Mouse (Mus musculus): Measurements from ENCODE around the gene S100a11. TPM values are rescaled to one million over a fixed set of nuclear protein-coding genes. Genes with fewer than 3 reads are reported as not detected.
"Not testable (repeated sequence)": the region's sequence is repeated elsewhere in the genome, so short reads cannot be mapped to it uniquely, and the experiment has no call there.

S100a11 gene
- polyA plus RNA-seq (2014; fragmentation: Nextera tagmentation; extraction: Ambion mirVana) = 410 and 448 TPM in 2 replicates

DNA sequence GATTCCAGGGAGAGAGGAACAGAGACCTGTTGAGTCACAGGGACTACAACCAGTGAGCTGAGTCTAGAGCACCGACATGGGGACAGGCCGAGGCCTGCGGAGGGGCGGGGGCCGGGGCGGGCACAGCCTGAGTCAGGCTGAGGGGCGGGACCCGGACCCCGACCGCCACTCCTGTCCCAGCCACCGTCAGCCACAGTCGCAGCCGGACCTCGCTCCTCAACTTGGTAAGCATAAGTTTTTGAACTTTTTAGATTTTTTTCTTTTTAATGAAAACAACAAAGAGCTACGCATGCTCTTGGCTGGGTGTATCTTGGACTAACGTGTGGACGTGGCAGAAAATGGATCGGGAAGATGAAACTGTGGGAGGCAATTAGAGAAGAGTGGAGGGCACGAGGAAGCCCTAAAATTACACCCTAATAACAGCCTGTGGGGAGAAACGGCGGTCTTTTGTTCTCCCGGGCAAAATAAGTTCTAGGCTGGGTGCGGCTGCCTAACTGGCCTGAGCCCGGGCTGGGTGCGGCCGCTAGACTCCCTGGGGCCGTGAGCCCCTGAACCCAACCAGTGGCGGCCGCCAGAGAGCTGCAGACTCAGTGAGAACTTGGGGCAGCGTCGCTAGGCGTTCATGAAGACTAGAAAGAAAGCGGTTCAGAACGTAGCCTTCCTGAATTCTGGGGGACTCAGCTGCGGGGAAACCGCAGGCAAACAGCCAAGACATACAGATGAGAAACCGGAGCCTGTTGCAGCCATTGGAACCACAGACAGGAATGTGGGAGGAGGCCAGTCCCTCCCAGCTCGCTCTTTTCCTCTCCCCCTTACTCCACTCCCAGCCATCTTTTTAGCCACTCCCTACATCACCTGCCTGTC, at the start of gene S100a11:
TSS of gene S100a11 (plus strand) at position 159 of the 864 bp plus-strand sequence.
- peak within 1 kb of the TSS; percentile 62 for H3K4me2 ChIP-seq (ENCODE audit: low read depth, severe bottlenecking)
- 1% methylated on average over 38 of the region's 38 CpGs for WGBS
- H3K4me3 ChIP-seq (ENCODE audit: low read depth, low read length) = peak within 1 kb of the TSS; percentile 55
- H3K9me3 ChIP-seq (ENCODE audit: control insufficient read depth, low read length) = no peaks in the 10 kb centered on the region
- ATAC-seq (ENCODE audit: insufficient number of reproducible peaks, low FRiP score, low TSS enrichment, low read depth) (peak; percentile 93), DNase-seq (ENCODE audit: low spot score) (peak; percentile 75)
- H3K27ac ChIP-seq (replicated peaks; ENCODE audit: low read depth, low read length) = no peak within 1 kb of the TSS
- no peaks in the 10 kb centered on the region for H3K36me3 ChIP-seq (ENCODE audit: control insufficient read depth, insufficient read depth, low read length)
- H3K9ac ChIP-seq (ENCODE audit: low read length) = peak within 1 kb of the TSS; percentile 80
- no peaks in the 10 kb centered on the region for H3K27me3 ChIP-seq (ENCODE audit: control insufficient read depth, insufficient read depth, low read length)
- H3K4me1 ChIP-seq (ENCODE audit: control insufficient read depth, insufficient read depth, low read length) = no peaks in the 10 kb centered on the region

DNA sequence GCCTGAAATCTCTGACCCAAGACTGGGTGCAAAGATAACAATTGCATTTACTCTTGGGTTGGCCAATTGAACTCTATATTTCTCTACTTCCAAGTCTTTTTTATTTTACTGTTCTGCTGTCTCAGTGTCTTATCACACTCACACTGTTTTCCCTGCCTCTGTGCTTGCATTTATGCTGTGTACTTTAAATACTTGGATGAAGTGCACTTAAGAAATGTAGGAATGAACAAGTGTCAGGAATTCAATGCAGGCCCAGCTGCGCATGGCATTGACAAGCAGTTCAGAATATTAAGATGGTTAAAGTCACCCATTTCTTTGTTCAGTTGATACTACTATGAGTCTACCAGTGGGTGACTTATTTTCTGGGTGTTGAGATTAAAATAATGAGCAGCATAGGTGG, 40.2 kb upstream of the S100a11 start:
- Histone ChIP-seq H3K9me3 (ENCODE audit: control insufficient read depth, low read length) (no peaks in the 10 kb centered on the region), H3K27me3 (ENCODE audit: control insufficient read depth, insufficient read depth, low read length) (no peaks in the 10 kb centered on the region), H3K4me3 (ENCODE audit: low read depth, low read length) (no peak overlapping the region), H3K9ac (ENCODE audit: low read length) (no peak overlapping the region), H3K36me3 (ENCODE audit: control insufficient read depth, insufficient read depth, low read length) (no peaks in the 10 kb centered on the region), H3K4me1 (ENCODE audit: control insufficient read depth, insufficient read depth, low read length) (no peaks in the 10 kb centered on the region), H3K27ac (replicated peaks; ENCODE audit: low read depth, low read length) (no peak overlapping the region), H3K4me2 (ENCODE audit: low read depth, severe bottlenecking) (no peak overlapping the region)
- no peak for ATAC-seq (ENCODE audit: insufficient number of reproducible peaks, low FRiP score, low TSS enrichment, low read depth)
- DNase-seq (ENCODE audit: low spot score) = no peak
- WGBS = 95% methylated on average over 1 of the region's 1 CpGs

DNA sequence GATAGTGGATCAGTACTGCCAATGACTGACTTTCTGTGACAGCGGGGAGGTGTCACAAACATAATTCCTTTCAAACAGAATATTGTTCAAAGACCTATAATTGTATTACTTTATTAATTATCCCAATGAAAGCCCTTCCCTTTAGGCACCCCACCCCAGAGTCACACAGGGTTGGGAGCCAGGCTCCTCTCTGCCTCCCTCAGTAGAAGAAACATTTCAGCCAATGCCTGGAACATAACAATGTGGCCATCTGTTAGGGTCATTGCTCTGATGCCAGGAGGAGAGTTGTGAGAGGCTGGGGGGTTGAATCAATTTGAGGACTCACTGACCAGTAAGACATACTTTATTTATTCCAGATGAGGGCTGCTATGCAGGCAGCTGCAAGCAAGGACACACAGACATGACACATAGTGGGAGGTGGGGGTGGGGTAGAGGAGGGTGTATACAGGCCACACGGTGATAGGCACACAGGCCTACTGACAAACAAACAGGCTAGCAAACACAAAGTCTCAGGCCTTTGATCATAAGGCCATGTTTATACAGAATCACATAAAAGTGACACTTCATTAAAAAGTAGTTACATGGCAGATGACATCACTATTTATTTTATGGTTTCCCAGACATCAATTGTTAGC, 38.2 kb upstream of the S100a11 start:
- no peaks in the 10 kb centered on the region for H3K27me3 ChIP-seq (ENCODE audit: control insufficient read depth, insufficient read depth, low read length)
- no peak overlapping the region for H3K9ac ChIP-seq (ENCODE audit: low read length)
- no peak overlapping the region for H3K4me3 ChIP-seq (ENCODE audit: low read depth, low read length)
- H3K27ac ChIP-seq (replicated peaks; ENCODE audit: low read depth, low read length) = no peak overlapping the region
- no peaks in the 10 kb centered on the region for H3K9me3 ChIP-seq (ENCODE audit: control insufficient read depth, low read length)
- ATAC-seq (ENCODE audit: insufficient number of reproducible peaks, low FRiP score, low TSS enrichment, low read depth) (no peak), DNase-seq (ENCODE audit: low spot score) (no peak)
- H3K36me3 ChIP-seq (ENCODE audit: control insufficient read depth, insufficient read depth, low read length) = no peaks in the 10 kb centered on the region
- H3K4me1 ChIP-seq (ENCODE audit: control insufficient read depth, insufficient read depth, low read length) = no peaks in the 10 kb centered on the region
- H3K4me2 ChIP-seq (ENCODE audit: low read depth, severe bottlenecking) = no peak overlapping the region
- WGBS = 51% methylated on average over 2 of the region's 2 CpGs

DNA sequence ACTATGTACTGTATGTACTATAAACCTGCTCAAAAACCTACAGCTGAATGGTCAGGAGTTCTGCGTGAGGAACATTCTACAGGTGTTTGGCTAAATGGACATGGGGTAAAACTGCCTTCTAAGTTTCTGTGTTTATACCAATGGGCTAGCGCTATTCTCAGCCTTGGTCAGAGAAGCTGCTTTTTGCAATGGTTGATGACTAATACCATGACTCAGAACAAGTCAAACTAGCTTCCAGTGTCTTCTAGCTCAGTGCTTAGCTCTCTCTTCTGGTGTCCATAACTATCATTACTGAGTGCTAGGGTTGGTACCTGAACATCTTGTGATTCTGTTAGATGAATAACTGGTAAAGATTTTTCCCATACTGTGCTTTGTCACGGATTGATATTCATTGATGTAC, 34.7 kb upstream of the S100a11 start:
- no peak overlapping the region for H3K4me3 ChIP-seq (ENCODE audit: low read depth, low read length)
- no peak overlapping the region for H3K9ac ChIP-seq (ENCODE audit: low read length)
- ATAC-seq (ENCODE audit: insufficient number of reproducible peaks, low FRiP score, low TSS enrichment, low read depth) (no peak), DNase-seq (ENCODE audit: low spot score) (no peak)
- no peaks in the 10 kb centered on the region for H3K36me3 ChIP-seq (ENCODE audit: control insufficient read depth, insufficient read depth, low read length)
- no peak overlapping the region for H3K27ac ChIP-seq (replicated peaks; ENCODE audit: low read depth, low read length)
- H3K4me2 ChIP-seq (ENCODE audit: low read depth, severe bottlenecking) = no peak overlapping the region
- WGBS = 91% methylated on average over 3 of the region's 3 CpGs
- no peaks in the 10 kb centered on the region for H3K4me1 ChIP-seq (ENCODE audit: control insufficient read depth, insufficient read depth, low read length)
- H3K9me3 ChIP-seq (ENCODE audit: control insufficient read depth, low read length) = no peaks in the 10 kb centered on the region
- H3K27me3 ChIP-seq (ENCODE audit: control insufficient read depth, insufficient read depth, low read length) = no peaks in the 10 kb centered on the region

DNA sequence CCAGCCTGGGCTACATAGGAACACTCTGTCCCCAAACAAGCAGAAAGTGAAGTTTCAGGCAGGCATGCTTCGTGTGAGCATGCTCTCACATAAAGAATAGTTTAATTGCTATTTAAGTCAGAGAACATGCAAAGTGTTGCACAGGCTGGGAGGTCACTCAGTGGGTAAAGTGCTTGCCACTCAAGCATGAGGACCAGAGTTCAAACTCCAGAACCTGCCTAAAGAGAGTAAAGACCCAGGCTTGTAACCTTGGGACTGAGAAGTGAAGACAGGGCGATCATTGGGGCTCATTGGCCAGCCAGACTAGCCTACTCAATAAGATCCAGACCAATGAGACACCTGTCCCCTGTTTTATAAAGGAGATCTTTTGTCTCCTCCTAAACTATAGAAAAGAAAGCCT, 31.7 kb upstream of the S100a11 start:
- no peaks in the 10 kb centered on the region for H3K36me3 ChIP-seq (ENCODE audit: control insufficient read depth, insufficient read depth, low read length)
- DNase-seq (ENCODE audit: low spot score) (no peak), ATAC-seq (ENCODE audit: insufficient number of reproducible peaks, low FRiP score, low TSS enrichment, low read depth) (no peak)
- H3K27ac ChIP-seq (replicated peaks; ENCODE audit: low read depth, low read length) = no peak overlapping the region
- no peak overlapping the region for H3K9ac ChIP-seq (ENCODE audit: low read length)
- H3K9me3 ChIP-seq (ENCODE audit: control insufficient read depth, low read length) = no peaks in the 10 kb centered on the region
- H3K4me1 ChIP-seq (ENCODE audit: control insufficient read depth, insufficient read depth, low read length) = no peaks in the 10 kb centered on the region
- H3K4me2 ChIP-seq (ENCODE audit: low read depth, severe bottlenecking) = no peak overlapping the region
- WGBS = 76% methylated on average over 2 of the region's 2 CpGs
- H3K27me3 ChIP-seq (ENCODE audit: control insufficient read depth, insufficient read depth, low read length) = no peaks in the 10 kb centered on the region
- no peak overlapping the region for H3K4me3 ChIP-seq (ENCODE audit: low read depth, low read length)

DNA sequence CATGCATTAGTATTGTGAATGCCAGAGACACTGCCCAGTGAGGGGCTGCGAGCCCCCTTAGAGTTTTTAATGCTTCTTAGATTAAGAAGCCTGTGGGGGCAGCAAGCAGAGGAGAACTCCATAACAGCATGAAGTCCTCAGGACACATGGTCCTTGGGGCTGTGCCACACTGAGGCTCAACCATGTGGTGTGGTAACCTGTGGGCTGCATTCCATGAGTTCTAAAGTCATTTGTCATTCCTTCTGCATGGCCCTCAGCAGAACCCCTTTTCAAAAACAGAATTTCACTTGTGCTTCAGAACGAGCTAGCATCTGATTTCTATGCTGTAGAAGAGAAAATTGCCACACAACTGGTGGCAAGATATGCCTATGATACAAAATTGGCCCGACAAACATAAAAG, 28.1 kb upstream of the S100a11 start:
- no peak overlapping the region for H3K4me3 ChIP-seq (ENCODE audit: low read depth, low read length)
- H3K4me2 ChIP-seq (ENCODE audit: low read depth, severe bottlenecking) = no peak overlapping the region
- H3K36me3 ChIP-seq (ENCODE audit: control insufficient read depth, insufficient read depth, low read length) = no peaks in the 10 kb centered on the region
- no peak overlapping the region for H3K9ac ChIP-seq (ENCODE audit: low read length)
- no peaks in the 10 kb centered on the region for H3K27me3 ChIP-seq (ENCODE audit: control insufficient read depth, insufficient read depth, low read length)
- ATAC-seq (ENCODE audit: insufficient number of reproducible peaks, low FRiP score, low TSS enrichment, low read depth) (no peak), DNase-seq (ENCODE audit: low spot score) (no peak)
- no peaks in the 10 kb centered on the region for H3K9me3 ChIP-seq (ENCODE audit: control insufficient read depth, low read length)
- WGBS = 76% methylated on average over 3 of the region's 3 CpGs
- H3K27ac ChIP-seq (replicated peaks; ENCODE audit: low read depth, low read length) = no peak overlapping the region
- H3K4me1 ChIP-seq (ENCODE audit: control insufficient read depth, insufficient read depth, low read length) = no peaks in the 10 kb centered on the region

DNA sequence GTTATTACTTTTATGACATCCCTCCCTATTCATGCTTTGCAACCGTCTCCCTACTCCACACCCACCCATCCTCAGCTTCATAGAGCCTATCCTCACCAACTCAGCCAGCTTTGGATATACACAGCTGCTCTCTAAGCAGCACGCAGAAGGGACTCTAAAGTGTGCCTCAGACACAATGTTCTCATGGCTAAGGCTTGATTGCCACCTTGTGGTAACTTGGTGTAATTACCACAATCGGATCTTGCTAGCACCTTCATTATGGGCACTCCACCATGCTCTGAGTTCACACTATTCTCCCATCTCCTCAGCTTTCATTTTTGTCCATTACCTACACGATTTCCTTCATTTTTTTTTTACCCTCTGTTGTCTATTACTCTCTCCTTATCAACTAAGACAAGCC, 26.3 kb upstream of the S100a11 start:
- DNase-seq (ENCODE audit: low spot score) (peak; percentile 60), ATAC-seq (ENCODE audit: insufficient number of reproducible peaks, low FRiP score, low TSS enrichment, low read depth) (peak; percentile 82)
- WGBS = under 1% methylated on average over 4 of the region's 4 CpGs
- Histone ChIP-seq H3K9ac (ENCODE audit: low read length) (no peak overlapping the region), H3K4me1 (ENCODE audit: control insufficient read depth, insufficient read depth, low read length) (no peaks in the 10 kb centered on the region), H3K9me3 (ENCODE audit: control insufficient read depth, low read length) (no peaks in the 10 kb centered on the region), H3K4me3 (ENCODE audit: low read depth, low read length) (no peak overlapping the region), H3K27ac (replicated peaks; ENCODE audit: low read depth, low read length) (no peak overlapping the region), H3K36me3 (ENCODE audit: control insufficient read depth, insufficient read depth, low read length) (no peaks in the 10 kb centered on the region), H3K4me2 (ENCODE audit: low read depth, severe bottlenecking) (no peak overlapping the region), H3K27me3 (ENCODE audit: control insufficient read depth, insufficient read depth, low read length) (no peaks in the 10 kb centered on the region)

DNA sequence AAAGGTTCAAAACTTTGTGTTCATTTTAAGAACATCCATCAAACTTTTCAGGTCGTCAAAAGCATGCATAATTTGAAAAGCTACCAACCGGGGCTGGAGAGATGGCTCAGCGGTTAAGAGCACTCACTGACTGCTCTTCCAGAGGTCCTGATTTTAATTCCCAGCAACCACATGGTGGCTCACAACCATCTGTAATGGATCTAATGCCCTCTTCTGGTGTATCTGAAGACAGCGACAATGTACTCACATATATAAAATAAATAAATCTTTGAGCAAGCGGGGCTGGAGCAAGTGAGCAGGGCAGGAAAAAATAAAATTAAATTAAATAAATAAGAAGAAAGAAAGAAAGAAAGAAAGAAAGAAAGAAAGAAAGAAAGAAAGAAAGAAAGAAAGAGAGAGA, 25.5 kb upstream of the S100a11 start:
- H3K9me3 ChIP-seq (ENCODE audit: control insufficient read depth, low read length); H3K4me1 ChIP-seq (ENCODE audit: control insufficient read depth, insufficient read depth, low read length); H3K4me2 ChIP-seq (ENCODE audit: low read depth, severe bottlenecking); H3K9ac ChIP-seq (ENCODE audit: low read length); DNase-seq (ENCODE audit: low spot score); H3K4me3 ChIP-seq (ENCODE audit: low read depth, low read length); H3K27ac ChIP-seq (replicated peaks; ENCODE audit: low read depth, low read length); H3K36me3 ChIP-seq (ENCODE audit: control insufficient read depth, insufficient read depth, low read length); ATAC-seq (ENCODE audit: insufficient number of reproducible peaks, low FRiP score, low TSS enrichment, low read depth); H3K27me3 ChIP-seq (ENCODE audit: control insufficient read depth, insufficient read depth, low read length): not testable (repeated sequence)
- 28% methylated on average over 5 of the region's 5 CpGs for WGBS
